Mouse (Mus musculus) limb, embryonic 10.5 days (tissue): ENCODE results near the gene Rbfox2. TPM values are rescaled to one million over a fixed set of nuclear protein-coding genes. Genes with fewer than 3 reads are reported as not detected.

Experiments
- DNase-seq: peaks from one replicate; pipeline ENCODE4 v3.0.0-alpha.2; 2017; ENCODE audit warnings: low spot score
- H3K27ac ChIP-seq: fragments of 300-500 bp; sonication (generic); 2 replicates; pipeline ENCODE4 v1.5.1; 2016; ENCODE audit warnings: mild to moderate bottlenecking
- H3K27me3 ChIP-seq: fragments of 300-500 bp; sonication (generic); 2 replicates; pipeline ENCODE4 v1.6.1; 2016; ENCODE audit warnings: low read depth, mild to moderate bottlenecking; ENCODE audit not compliant: poor library complexity, severe bottlenecking
- H3K36me3 ChIP-seq: fragments of 300-500 bp; sonication (generic); 2 replicates; pipeline ENCODE4 v1.6.1; 2016; ENCODE audit warnings: mild to moderate bottlenecking, moderate library complexity
- H3K4me1 ChIP-seq: fragments of 300-500 bp; sonication (generic); 2 replicates; pipeline ENCODE4 v1.6.1; 2016
- H3K4me3 ChIP-seq: fragments of 300-500 bp; sonication (generic); 2 replicates; pipeline ENCODE4 v1.5.1; 2016; ENCODE audit warnings: mild to moderate bottlenecking, moderate library complexity
- H3K9me3 ChIP-seq: fragments of 300-500 bp; sonication (generic); replicated peaks from 2 replicates; pipeline ENCODE4 v1.6.1; 2016; ENCODE audit warnings: mild to moderate bottlenecking
- WGBS: fragments of 180-500 bp; shearing (Covaris S2); methylation state at CpG from one replicate; pipeline ENCODE4 v1.1.7; 2016; 5-methylcytosine and 5-hydroxymethylcytosine counted together
- polyA plus RNA-seq: library from polyadenylated mRNA; unstranded; fragments of >200 nt; fragmentation: Nextera tagmentation; extraction: Ambion mirVana; gene quantifications from 2 replicates; pipeline ENCODE4 v1.2.1, GENCODE M21; 2016

Rbfox2 gene
- polyA plus RNA-seq, 1 experiment from 2014 or later, result 62.6 TPM

DNA sequence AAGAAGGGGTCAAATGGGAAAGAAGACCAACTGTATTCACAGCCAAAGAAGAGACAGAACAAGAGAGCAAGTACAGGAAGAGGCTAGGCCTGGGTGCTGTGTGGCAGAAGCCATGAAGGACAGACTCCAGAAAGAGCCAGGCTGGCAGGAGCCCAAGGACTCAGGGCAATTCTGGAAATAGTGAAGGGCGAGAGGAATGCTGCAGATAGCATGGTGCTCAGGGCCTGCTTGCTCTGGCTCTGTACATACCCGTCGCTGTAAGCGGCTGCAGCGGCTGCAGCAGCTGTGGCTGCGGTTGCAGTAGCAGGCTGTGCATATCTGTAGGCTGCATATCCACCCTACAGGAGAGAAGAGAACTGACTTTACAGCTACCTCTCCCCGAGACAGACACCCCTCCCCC, 221.0 kb downstream of the Rbfox2 start:
- Histone ChIP-seq H3K9me3 (no peaks in the 10 kb centered on the region), H3K4me1 (no peaks in the 10 kb centered on the region), H3K27ac (no peak overlapping the region), H3K27me3 (no peaks in the 10 kb centered on the region), H3K36me3 (peaks cover 86% of the 10 kb centered on the region), H3K4me3 (no peak overlapping the region)
- DNase-seq, result no peak
- WGBS, result 93% methylated on average over 7 of the region's 7 CpGs

DNA sequence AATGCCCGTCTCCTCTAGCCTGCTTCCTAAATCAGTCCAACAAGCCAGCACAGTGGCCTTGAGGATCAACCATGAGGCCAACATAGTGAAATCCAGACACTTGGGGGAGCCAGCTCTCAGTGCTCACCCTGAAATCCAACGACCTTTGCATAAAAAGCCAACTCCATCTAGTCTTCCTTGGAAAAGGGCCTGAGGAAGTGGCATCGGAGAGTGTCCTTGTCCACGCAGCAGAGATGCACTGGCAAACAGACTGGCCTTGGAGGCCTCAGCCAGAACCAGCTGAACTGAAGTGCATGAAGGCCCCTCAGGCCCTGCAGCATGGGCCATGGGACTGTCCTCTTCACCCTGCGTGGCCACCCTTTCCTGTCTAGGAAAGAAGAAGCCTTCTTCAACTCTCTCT, 225.3 kb downstream of the Rbfox2 start:
- Histone ChIP-seq H3K27ac (no peak overlapping the region), H3K36me3 (peaks cover 94% of the 10 kb centered on the region), H3K4me1 (no peaks in the 10 kb centered on the region), H3K27me3 (no peaks in the 10 kb centered on the region), H3K4me3 (no peak overlapping the region), H3K9me3 (no peaks in the 10 kb centered on the region)
- no peak for DNase-seq
- WGBS, result 87% methylated on average over 5 of the region's 5 CpGs

DNA sequence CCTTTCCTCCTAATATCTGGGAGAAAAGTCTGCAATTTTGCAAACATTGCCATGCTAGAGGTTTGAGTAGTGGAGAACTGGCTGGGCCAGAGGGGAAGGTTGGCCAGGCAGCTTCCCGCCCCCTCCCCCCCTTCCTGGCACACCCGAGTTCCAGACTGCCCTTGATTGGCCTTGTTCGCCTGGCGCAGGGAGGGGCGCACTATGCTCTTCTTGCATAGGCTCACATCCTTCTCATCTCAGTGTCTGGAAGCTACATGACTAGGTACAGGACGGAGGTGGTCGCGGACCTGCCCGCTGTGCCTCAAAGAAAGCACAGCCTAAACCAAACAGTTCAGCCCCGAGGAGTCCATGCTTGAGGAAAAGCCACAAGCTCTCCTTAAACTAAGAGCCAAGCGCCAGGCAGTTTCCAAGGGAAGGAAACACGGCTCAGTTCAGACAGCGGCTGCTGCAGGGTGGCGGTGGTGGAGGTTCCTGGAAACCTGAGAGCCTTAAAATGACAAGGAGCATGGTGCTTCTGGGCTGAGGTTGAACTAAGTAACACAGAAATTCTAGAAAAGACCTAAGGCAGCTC, 226.0 kb downstream of the Rbfox2 start:
- H3K9me3 ChIP-seq, result no peaks in the 10 kb centered on the region
- H3K27ac ChIP-seq, result 0 out of 2 replicates have a peak overlapping the region, but pooled peaks have one; percentile 33
- DNase-seq, result no peak
- no peaks in the 10 kb centered on the region for H3K27me3 ChIP-seq
- no peaks in the 10 kb centered on the region for H3K4me1 ChIP-seq
- WGBS, result 86% methylated on average over 14 of the region's 14 CpGs
- H3K36me3 ChIP-seq, result peaks cover 96% of the 10 kb centered on the region
- no peak overlapping the region for H3K4me3 ChIP-seq

- no peak overlapping the region for H3K27ac ChIP-seq
- no peak for DNase-seq
Measured at GRCm38 (mm10) chr15:77079890-77080361, 226.9 kb downstream of the Rbfox2 start.

DNA sequence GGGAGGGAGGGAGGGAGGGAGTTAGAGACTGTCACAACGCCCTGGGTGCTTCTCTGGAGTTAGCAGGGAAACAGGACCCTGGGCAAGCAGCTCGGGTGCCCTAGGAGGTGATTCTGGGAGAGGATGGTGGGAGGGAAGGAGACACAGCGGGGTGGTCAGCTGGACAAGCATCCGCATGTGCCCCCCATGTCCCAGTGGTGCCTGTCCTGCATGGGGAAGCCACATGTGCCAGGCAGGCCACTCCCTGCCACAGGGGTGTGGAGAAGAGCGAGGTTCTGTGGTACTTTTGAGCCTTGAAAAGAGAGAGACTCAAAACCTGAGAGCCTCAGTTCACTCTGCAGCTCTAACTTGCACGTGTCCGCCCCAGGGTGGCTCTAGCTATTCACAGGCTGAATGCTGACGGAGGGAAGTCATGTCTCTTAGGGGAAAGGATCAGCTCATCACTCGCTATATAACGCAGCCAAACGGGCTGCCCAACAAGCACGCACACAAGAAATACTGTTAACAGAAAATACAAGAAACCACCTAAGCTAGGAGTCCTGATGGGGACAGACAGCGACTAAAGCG, 227.5 kb downstream of the Rbfox2 start:
- Histone ChIP-seq H3K27me3 (no peaks in the 10 kb centered on the region), H3K4me3 (no peak overlapping the region), H3K27ac (no peak overlapping the region), H3K36me3 (peaks cover 86% of the 10 kb centered on the region), H3K4me1 (no peaks in the 10 kb centered on the region), H3K9me3 (no peaks in the 10 kb centered on the region)
- WGBS, result 79% methylated on average over 14 of the region's 14 CpGs
- no peak for DNase-seq

More at GRCm38 (mm10) chr15:77079890-77080361, 226.9 kb downstream of the Rbfox2 start:
- Histone ChIP-seq H3K4me1 (no peaks in the 10 kb centered on the region), H3K4me3 (no peak overlapping the region), H3K27me3 (no peaks in the 10 kb centered on the region), H3K9me3 (no peaks in the 10 kb centered on the region), H3K36me3 (peaks cover 92% of the 10 kb centered on the region)
- WGBS, result 80% methylated on average over 11 of the region's 11 CpGs

DNA sequence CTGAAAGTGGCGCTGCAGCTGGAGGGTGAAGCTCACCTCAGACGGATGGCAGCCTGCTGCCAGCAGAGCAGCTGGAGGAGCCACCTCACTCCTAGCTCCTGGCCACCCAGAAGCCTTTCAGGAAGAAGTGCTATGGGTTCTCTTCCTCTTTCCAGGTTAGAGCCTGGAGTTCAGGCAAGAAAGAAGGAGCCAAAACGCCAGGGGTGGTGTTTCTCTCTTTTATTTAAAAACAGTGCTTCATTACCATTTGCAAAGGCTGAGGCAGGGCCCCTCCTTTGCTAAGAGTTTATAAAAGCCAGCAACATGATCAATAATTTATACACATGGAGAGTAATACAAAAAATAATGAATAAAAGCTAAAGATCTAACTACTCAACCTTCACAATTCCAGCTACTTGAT, 228.0 kb downstream of the Rbfox2 start:
- WGBS, result 77% methylated on average over 3 of the region's 3 CpGs
- no peaks in the 10 kb centered on the region for H3K9me3 ChIP-seq
- no peaks in the 10 kb centered on the region for H3K27me3 ChIP-seq
- DNase-seq, result no peak
- H3K4me1 ChIP-seq, result no peaks in the 10 kb centered on the region
- H3K4me3 ChIP-seq, result no peak overlapping the region
- H3K36me3 ChIP-seq, result peaks cover 81% of the 10 kb centered on the region
- H3K27ac ChIP-seq, result no peak overlapping the region

- Histone ChIP-seq H3K9me3 (no peaks in the 10 kb centered on the region), H3K4me3 (no peak overlapping the region), H3K36me3 (peaks cover 74% of the 10 kb centered on the region), H3K27ac (no peak overlapping the region), H3K27me3 (no peaks in the 10 kb centered on the region), H3K4me1 (no peaks in the 10 kb centered on the region)
- 93% methylated on average over 9 of the region's 9 CpGs for WGBS
- DNase-seq, result no peak
Measured at GRCm38 (mm10) chr15:77077906-77078305, 228.9 kb downstream of the Rbfox2 start.

GRCm38 (mm10) chr15:77076523-77076922, 230.3 kb downstream of the Rbfox2 start:
- WGBS, result 80% methylated on average over 3 of the region's 3 CpGs
- H3K4me1 ChIP-seq, result peaks cover 10% of the 10 kb centered on the region
- H3K27me3 ChIP-seq, result no peaks in the 10 kb centered on the region
- H3K9me3 ChIP-seq, result no peaks in the 10 kb centered on the region
- no peak overlapping the region for H3K4me3 ChIP-seq
- DNase-seq, result no peak
- H3K36me3 ChIP-seq, result peaks cover 61% of the 10 kb centered on the region
- no peak overlapping the region for H3K27ac ChIP-seq

DNA sequence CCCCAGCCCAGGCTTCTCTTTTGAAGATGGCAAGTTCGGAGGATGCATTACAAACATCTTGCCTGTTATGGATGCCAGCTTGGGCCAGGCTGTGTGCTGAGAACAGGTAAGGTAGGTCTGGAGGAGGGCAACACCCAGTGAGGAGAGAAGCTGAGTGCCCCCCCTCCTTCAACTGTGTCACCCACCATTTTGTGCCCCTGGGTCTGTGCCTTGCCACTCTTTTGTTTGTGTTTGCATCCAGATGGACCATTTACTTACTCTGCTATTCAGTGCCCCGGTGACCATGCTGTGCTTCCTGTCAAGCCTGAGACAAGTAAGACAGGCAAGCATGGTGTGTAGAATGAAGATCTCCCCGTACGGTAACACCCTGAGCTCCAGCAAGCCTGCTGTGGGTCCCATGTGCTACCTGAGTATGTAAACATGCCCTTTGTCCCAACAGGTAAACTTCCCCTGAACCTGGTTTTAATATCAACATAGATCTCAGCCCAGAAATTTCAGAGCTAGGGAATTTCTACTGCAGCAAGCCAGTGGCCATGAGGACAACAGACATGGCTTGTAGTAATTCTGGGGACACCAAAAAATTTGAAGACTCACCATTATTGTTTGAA, 234.1 kb downstream of the Rbfox2 start:
- Histone ChIP-seq H3K27ac (no peak overlapping the region), H3K4me3 (no peak overlapping the region), H3K36me3 (peaks cover 23% of the 10 kb centered on the region), H3K27me3 (no peaks in the 10 kb centered on the region), H3K9me3 (no peaks in the 10 kb centered on the region), H3K4me1 (peaks cover 18% of the 10 kb centered on the region)
- 91% methylated on average over 4 of the region's 4 CpGs for WGBS
- no peak for DNase-seq

DNA sequence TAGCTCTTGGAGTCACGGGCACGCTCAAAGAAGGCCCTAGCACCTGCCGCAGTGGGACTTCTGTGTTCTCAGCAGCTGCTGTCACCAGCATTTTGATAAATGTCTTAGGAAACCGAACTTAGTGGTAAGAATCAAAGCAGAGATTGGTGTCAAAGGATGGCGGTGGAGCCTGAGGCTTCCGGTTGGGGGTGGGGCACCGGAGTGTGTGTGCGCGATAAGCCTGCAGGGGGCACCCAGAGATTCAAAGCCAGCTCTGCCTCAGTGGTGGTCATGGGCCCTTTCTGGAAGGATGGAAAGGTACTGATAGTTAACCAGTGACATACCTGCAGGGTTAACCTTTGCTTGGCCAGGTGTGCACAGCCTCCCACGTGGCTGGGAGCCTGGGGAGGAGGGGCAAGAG, 235.3 kb downstream of the Rbfox2 start:
- DNase-seq, result peak; percentile 62

DNA sequence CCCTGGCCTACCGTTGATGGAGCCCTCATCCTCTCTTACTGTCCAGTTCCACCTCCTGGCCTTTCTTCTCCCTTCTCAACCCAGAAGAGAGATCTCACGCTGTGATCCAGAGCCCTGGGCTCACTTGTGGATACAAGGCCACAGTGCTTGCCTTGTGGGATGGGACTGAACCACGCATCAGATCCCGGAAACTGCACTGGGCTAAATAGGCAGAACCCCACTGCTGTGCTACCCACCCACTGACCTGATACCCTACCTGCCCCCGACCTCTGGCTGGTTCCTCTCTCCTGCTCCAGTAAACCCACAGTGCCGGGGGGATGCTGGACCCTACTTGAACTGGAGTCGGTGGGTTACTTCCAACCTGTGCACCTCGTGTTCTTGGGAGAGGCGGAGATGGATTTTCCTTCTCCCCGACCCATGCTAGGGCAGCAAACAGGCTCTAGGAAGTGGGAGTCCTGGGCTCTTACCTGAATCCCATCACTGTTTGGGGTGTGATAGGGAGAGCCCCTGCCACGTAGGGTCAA, 236.0 kb downstream of the Rbfox2 start:
- Histone ChIP-seq H3K27ac (0 out of 2 replicates have a peak overlapping the region, but pooled peaks have one; percentile 31), H3K27me3 (no peaks in the 10 kb centered on the region), H3K4me1 (peaks cover 18% of the 10 kb centered on the region), H3K9me3 (no peaks in the 10 kb centered on the region), H3K36me3 (peaks cover 5% of the 10 kb centered on the region), H3K4me3 (no peak overlapping the region)
- no peak for DNase-seq
- 87% methylated on average over 11 of the region's 11 CpGs for WGBS

More for the DNA sequence above, 235.3 kb downstream of the Rbfox2 start:
- 0 out of 2 replicates have a peak overlapping the region, but pooled peaks have one; percentile 31 for H3K27ac ChIP-seq
- 17% methylated on average over 10 of the region's 10 CpGs for WGBS
- H3K4me3 ChIP-seq, result peak overlapping the region; percentile 24
- H3K36me3 ChIP-seq, result peaks cover 12% of the 10 kb centered on the region
- no peaks in the 10 kb centered on the region for H3K9me3 ChIP-seq
- no peaks in the 10 kb centered on the region for H3K27me3 ChIP-seq
- H3K4me1 ChIP-seq, result peaks cover 18% of the 10 kb centered on the region

GRCm38 (mm10) chr15:77069019-77069418, 237.8 kb downstream of the Rbfox2 start:
- Histone ChIP-seq H3K36me3 (no peaks in the 10 kb centered on the region), H3K4me1 (peaks cover 18% of the 10 kb centered on the region), H3K9me3 (no peaks in the 10 kb centered on the region), H3K27ac (no peak overlapping the region), H3K4me3 (no peak overlapping the region), H3K27me3 (no peaks in the 10 kb centered on the region)
- 95% methylated on average over 3 of the region's 3 CpGs for WGBS
- DNase-seq, result no peak

DNA sequence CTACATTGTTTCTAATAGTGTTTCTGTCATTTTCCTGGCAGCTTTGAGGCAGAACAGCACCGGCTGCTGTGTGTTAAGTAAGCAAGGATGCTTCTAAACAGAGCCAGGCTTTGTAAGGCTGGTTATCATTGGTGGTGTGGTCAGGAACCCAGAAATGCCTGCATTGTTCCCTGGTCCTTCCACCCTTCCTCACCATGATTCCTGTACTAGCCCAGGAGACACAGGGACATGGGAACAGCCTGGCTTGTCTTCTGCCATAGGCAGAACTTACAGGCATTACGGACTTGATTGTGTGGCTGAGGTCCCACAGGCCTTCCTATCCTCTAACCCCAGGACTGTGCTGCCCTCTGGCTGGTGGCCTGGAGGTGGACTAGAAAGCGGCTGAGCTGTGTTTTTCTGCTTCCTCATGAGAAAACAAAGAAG, 238.4 kb downstream of the Rbfox2 start:
- Histone ChIP-seq H3K27ac (no peak overlapping the region), H3K4me3 (no peak overlapping the region), H3K27me3 (no peaks in the 10 kb centered on the region), H3K36me3 (no peaks in the 10 kb centered on the region), H3K9me3 (no peaks in the 10 kb centered on the region), H3K4me1 (peaks cover 18% of the 10 kb centered on the region)
- DNase-seq, result no peak
- WGBS, result 76% methylated on average over 3 of the region's 3 CpGs
